Mouse (Mus musculus) adrenal gland, postnatal 0 days (tissue): ENCODE measurements around the gene Fn3k. TPM values are rescaled to one million over a fixed set of nuclear protein-coding genes. Genes with fewer than 3 reads are reported as not detected.

ENCODE experiments used
- microRNA-seq: library from miRNA; unstranded; fragments of <30 nt; microRNA quantifications from one replicate; pipeline ENCODE4, GENCODE M21; 2016; ENCODE audit warnings: borderline replicate concordance; ENCODE audit not compliant: insufficient number of aligned reads
- polyA plus RNA-seq: library from polyadenylated mRNA; unstranded; fragments of >200 nt; fragmentation: Nextera tagmentation; extraction: Ambion mirVana; gene quantifications from 2 replicates; pipeline ENCODE4 v1.2.1, GENCODE M21; 2015

Fn3k gene
- 1.5 and 2.4 TPM in 2 replicates for polyA plus RNA-seq

DNA sequence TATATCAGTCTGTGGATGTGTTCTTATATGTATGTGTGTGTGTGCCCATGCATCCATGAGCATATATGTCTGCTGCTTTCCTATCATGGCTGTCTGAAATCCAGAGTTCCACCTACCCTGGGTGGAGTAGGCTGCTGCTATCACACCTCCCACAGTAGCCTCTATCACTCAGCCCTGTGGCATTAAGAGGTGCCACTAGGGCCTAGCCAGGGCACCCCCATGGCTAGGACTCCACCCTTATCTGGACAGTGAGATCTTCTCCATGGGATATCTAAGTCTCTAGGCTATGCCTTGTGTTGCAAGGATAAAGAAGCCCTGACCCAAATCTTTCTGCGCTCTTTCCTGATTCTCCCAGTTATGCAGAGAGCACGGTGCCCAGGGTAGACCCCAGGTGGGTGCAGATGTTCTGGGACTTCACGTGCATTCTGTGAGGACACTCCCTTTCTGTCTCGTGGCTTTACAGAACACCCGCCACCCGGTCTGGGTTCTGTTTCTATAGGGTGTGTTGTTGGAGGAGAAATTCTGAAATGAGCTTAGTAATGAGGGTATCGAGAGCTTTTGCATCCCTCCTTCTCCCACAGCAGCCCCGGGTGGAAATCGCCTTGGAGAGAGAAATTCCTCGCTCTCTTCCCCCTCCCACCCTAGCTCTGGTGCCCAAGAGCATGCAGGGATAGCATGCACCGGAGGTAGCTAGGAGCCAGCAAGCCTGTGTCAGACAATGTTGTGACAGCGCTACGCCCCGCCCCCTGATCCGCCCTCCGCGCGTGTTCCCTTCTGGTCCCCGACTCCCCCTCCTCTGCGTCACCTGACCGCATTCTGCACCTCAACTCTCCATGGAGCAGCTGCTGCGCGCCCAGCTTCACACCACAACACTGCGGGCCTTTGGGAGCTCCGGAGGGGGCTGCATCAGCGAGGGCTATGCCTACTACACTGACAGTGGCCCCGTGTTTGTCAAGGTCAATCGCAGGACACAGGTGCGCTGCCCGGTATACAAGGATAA lies at the start of gene Fn3k:
Fn3k (plus strand) TSS at position 758 of the 1,000 bp plus-strand sequence.

DNA sequence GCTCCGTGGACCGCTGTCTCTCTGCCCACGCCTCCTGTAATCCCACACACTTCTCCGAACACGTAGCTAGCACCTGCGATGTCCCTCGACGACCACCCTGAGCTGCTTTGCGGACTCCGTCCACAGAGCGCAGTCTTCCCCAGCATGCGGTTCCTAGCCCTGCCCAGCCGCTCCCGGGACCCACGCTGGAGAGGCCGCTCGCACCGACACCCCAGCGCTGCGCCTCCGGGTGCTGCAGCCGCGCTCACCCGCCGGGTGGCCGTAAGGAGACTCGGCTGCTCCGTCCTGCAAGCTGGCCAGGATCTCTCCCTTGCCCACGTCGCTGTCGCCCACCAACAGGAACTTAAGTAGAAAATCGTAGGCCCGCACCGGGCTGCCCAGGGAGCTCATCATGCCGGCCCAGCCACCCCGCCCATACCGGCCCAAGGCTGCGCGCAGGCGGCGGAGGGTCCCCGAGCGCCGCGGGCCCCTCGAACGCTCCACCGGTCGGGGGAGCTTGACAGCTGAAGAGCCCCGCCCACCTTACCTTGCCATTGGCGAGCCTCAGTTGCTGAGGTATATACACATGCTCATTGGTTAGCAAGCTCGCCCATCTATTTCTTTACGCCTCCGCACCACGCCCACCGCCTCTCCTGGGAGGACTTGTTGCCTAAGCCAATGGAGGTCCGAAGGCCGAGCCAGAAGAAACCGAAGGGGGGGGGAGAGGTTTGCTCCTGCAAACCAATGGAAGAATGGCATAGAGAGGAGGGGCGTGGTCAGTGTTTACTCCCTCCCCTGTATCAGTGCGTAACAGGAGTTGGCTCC lies 46.8 kb upstream of the Fn3k start, which contains the start of gene Rab40b:
Rab40b (minus strand) TSS at position 502 of the 804 bp plus-strand sequence.

GRCm38 (mm10) chr11:121420830-121421552 lies 13.7 kb upstream of the Fn3k start, which contains the start of gene Fn3krp:
TSS of gene Fn3krp (plus strand) at chr11:121421401.

GRCm38 (mm10) chr11:121451753-121452635 lies 17.3 kb downstream of the Fn3k start, which contains the start of gene Tbcd:
TSS of gene Tbcd (plus strand) at chr11:121451949.

Small RNAs within 50 kb of the gene (microRNA-seq; reads per million reads assigned to microRNA genes)
- not detected for gene Mir7236

Other genes with a start within 250 kb of the Fn3k start
- gene Hexdc, start 230.5 kb upstream of the Fn3k start, polyA plus RNA-seq, result 6.9 and 7.4 TPM in 2 replicates
- 29.3 and 40.0 TPM in 2 replicates for gene Ogfod3, start 230.2 kb upstream of the Fn3k start, polyA plus RNA-seq
- 22.0 and 26.4 TPM in 2 replicates for gene Cybc1, start 205.6 kb upstream of the Fn3k start, polyA plus RNA-seq
- gene Narf, start 197.7 kb upstream of the Fn3k start, polyA plus RNA-seq, result 13.6 and 15.3 TPM in 2 replicates
- 4.8 and 5.8 TPM in 2 replicates for gene Foxk2, start 174.9 kb upstream of the Fn3k start, polyA plus RNA-seq
- gene Wdr45b, start 80.5 kb upstream of the Fn3k start, polyA plus RNA-seq, result 74.8 and 82.6 TPM in 2 replicates
- 10.2 and 12.2 TPM in 2 replicates for gene Rab40b, start 46.7 kb upstream of the Fn3k start, polyA plus RNA-seq
- 4.5 and 6.8 TPM in 2 replicates for gene Fn3krp, start 13.5 kb upstream of the Fn3k start, polyA plus RNA-seq
- gene Tbcd, start 17.0 kb downstream of the Fn3k start, polyA plus RNA-seq, result 26.7 and 29.1 TPM in 2 replicates
- gene Zfp750, start 84.4 kb downstream of the Fn3k start, polyA plus RNA-seq, result 0.25 and 0.32 TPM in 2 replicates
- 3.9 and 8.8 TPM in 2 replicates for gene B3gntl1, start 238.2 kb downstream of the Fn3k start, polyA plus RNA-seq